Mouse (Mus musculus): ENCODE results near the gene Grin3a.
"Not testable (repeated sequence)": the region's sequence is repeated elsewhere in the genome, so short reads cannot be mapped to it uniquely, and the experiment has no call there.

Grin3a gene

GRCm38 (mm10) chr4:49680171-49680875 lies 165.2 kb downstream of the Grin3a start:
- no peak for DNase-seq (ENCODE audit: low spot score)

DNA sequence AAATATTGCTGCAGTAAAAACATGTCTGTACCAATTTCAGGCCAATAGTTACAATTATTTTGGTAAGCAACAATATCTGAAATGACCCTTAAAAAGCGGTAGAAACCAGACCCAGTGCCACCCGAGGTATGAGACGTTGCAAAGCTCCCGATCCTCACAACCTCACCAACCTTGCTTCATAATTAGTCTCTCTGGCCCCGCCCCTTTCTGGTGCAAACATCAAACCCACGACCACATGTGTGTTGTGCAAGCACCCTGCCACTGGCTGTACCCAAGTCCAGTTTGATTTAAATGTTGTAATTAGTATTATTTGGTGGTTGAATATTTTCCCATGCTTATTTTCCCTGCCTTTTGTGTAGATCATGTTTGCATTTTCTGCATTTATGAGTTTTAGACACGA lies 168.8 kb downstream of the Grin3a start:
- DNase-seq (ENCODE audit: low spot score), result no peak

GRCm38 (mm10) chr4:49676071-49676470 lies 169.5 kb downstream of the Grin3a start:
- no peak for DNase-seq (ENCODE audit: low spot score)

DNA sequence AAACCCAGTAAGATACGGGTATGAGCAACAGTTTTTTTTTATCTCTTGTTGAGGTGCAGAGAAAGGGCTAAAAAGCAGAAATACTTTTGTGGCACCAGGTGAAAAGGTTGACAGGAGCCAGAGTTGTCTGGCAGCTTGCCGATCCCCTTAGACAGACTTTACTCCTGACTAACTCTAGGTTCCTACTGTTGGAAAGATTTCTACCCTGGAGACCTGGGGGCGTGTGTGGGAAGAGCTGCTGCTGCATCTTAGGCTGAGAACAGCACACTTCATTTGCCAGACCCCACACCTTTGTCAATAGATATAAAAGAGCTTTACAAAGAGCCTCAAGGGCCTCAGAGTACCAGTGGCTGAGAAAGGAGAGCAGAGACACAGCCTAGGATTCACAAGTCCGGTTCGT lies 180.7 kb downstream of the Grin3a start:
- DNase-seq (ENCODE audit: low spot score), result no peak

- no peak for DNase-seq (ENCODE audit: low spot score)
Observed at GRCm38 (mm10) chr4:49662231-49662630, 183.3 kb downstream of the Grin3a start.

DNA sequence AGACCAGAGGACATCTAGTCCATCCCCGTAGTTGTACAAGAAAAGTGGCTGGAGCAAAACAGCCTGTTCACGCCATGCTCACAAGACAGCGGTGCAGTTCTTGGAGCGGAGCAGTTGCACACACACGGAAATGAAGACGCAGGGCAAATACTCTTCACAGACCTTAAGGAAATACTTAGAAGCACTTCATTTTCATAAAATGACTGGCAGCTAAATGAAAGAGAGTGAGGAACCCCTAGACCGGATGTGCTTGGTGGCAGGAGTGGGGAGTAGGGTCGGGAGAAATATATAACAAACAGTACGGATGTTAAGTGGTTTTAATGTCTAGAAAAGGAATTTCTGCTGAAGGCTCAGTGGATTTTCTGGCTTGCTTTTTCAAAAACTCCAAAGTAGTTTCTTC lies 183.9 kb downstream of the Grin3a start:
- DNase-seq (ENCODE audit: low spot score), result no peak

DNA sequence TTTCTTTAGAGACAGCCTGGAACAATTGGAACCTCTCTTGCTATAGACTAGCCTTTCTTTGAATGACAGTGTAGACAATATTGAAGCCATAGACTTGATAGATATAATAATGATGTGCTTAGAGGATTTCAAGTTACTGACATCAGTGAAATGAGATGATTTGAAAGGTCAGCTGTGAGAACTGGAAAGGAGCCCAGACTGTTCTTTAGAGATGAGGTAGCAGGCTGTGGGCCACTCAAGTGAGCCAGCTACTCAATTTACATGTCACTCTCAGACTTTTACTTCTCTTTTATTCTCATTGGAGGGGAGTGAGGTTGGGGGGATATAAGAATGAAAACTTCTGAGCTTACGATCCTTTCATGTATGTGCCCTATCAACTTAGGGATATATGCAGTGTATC lies 186.1 kb downstream of the Grin3a start:
- DNase-seq (ENCODE audit: low spot score), result no peak

DNA sequence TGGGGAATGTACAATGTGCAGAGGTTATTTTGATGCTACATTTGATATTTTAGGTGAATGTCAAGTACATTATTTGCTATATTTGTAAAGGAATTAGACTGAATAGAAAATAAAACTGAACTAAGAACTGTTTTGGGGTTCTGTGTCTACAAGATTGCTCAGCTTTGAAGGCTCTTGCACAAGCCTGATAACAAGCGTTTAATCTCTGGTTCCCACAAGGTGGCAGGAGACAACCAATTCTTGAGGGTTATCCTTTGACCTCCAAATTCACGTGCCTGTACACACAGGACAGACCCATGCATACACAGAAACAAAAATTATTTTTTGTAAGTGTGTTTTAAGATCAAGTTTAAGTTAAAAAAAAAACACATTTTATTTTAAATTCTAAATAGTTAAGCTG lies 205.6 kb downstream of the Grin3a start:
- DNase-seq (ENCODE audit: low spot score), result no peak

DNA sequence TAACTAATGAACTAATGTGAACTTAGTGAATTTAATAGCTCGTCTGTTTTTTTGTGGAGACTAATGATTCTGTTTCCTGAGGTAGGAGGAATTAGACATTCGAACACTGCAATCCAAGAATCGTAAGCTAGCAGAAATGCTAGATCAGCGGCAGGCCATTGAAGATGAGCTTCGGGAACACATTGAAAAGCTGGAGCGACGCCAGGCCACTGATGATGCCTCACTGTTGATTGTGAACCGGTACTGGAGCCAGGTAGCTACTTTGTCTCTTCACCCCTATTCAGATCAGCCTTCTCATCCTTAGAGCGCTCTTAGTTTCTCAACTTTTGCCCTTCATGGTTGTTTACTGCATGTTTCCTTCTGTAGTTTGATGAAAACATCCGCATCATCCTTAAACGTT lies 207.7 kb downstream of the Grin3a start:
- no peak for DNase-seq (ENCODE audit: low spot score)

- DNase-seq (ENCODE audit: low spot score), result no peak
Observed at GRCm38 (mm10) chr4:49632139-49632481, 213.4 kb downstream of the Grin3a start.

- DNase-seq (ENCODE audit: low spot score), result peak; percentile 96
Observed at GRCm38 (mm10) chr4:49631319-49632138, 214.0 kb downstream of the Grin3a start, which contains the start of gene Rnf20. TSS of gene Rnf20 (plus strand) at chr4:49632006.

DNA sequence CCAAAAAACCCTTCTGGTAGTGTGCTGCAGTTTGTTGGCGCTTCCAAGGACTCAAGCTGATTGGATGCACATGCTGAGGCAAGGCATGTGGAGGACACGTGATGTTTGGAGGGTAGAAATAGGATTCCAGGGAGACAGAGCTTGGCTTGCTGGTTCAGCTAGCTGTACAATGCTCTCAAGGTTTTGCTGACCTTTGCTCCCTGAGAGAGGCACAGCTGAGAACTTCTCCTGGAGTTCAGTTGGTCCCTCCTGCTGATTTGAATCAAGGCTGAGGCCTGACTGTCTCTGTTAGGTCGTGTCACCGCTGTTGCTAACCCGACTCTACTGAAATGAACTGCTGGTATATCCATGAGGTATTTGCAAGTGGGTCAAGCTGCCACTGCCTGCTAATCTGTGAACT lies 216.6 kb downstream of the Grin3a start:
- DNase-seq (ENCODE audit: low spot score), result peak; percentile 56

DNA sequence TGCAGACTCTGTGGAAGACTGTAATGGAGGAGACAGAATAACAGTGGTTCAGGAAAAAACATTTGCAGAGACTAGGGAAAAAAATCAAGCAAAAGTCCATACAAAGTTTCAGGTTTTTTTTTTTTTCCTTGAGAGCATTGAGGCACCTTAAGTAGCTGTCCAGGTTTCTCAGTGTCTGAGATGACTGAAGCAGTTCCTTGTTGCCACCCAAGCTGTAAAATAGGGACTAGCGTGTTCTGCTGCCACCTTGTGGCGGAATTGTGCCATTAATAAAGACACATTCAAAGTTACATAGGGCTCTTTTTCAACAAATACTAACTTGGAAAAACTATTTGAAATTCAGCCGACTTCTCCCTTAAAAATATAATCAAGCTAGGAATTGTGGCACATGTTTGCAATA lies 218.6 kb downstream of the Grin3a start:
- DNase-seq (ENCODE audit: low spot score), result peak; percentile 54

DNA sequence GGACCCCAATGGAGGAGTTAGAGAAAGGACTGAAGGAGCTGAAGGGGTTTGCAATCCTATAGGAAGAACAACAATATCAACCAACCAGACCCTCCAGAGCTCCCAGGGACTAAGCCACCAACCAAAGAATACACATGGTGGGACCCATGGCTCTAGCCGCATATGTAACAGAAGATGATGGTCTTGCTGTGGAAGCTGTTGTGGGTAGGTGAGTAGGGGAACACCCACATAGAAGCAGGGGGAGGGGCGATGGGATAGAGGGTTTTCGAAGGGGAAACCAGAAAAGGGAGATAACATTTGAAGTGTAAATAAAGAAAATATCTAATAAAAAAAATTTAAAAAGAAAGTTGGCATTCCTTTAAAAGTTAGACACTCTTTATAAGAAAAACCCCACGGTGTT lies 220.6 kb downstream of the Grin3a start:
- DNase-seq (ENCODE audit: low spot score), result not testable (repeated sequence)

DNA sequence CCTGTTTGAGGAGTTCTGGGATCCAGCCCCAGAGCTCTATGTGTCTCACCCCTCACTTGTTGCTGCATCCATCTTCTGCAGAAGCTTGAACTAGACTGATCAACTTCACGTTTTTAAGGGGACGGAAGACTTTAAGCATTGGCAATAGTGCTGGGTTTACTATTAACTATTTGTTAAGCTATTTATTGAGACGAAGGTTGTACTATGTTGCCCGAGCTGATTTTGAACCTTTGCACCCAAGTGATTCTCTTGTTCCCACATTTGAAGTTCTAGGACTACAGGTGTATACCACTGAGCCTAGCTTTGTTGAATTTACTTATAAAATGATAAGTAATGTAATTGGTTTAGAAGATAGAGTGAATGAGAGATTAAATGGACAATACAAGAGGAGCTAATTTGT lies 221.6 kb downstream of the Grin3a start:
- no peak for DNase-seq (ENCODE audit: low spot score)

GRCm38 (mm10) chr4:49622272-49622671 lies 223.3 kb downstream of the Grin3a start:
- no peak for DNase-seq (ENCODE audit: low spot score)

- not testable (repeated sequence) for DNase-seq (ENCODE audit: low spot score)
Observed at GRCm38 (mm10) chr4:49619861-49620260, 225.7 kb downstream of the Grin3a start.

- DNase-seq (ENCODE audit: low spot score), result no peak
Observed at GRCm38 (mm10) chr4:49616924-49617323, 228.6 kb downstream of the Grin3a start.

Data from yolk sac, embryonic 10.5 days (tissue).